Mouse (Mus musculus) midbrain, embryonic 12.5 days (tissue): Measurements from ENCODE around the gene Sipa1l3. TPM values are rescaled to one million over a fixed set of nuclear protein-coding genes. Genes with fewer than 3 reads are reported as not detected.
A peak's percentile ranks its signal among the peaks of the same experiment; 100 is the strongest.

Experiments
- ATAC-seq: fragments of 200-750 bp; cut with Nextera tagmentation; 2 replicates; pipeline ENCODE4 v1.8.0; 2017; ENCODE audit warnings: low read depth, moderate TSS enrichment, moderate library complexity; ENCODE audit not compliant: low FRiP score
- H3K27ac ChIP-seq: fragments of 300-500 bp; sonication (generic); replicated peaks from 2 replicates; pipeline ENCODE4 v1.5.1; 2016; ENCODE audit warnings: mild to moderate bottlenecking
- H3K27me3 ChIP-seq: fragments of 300-500 bp; sonication (generic); 2 replicates; pipeline ENCODE4 v1.6.1; 2016; ENCODE audit warnings: mild to moderate bottlenecking
- H3K36me3 ChIP-seq: fragments of 300-500 bp; sonication (generic); 2 replicates; pipeline ENCODE4 v1.6.1; 2016
- H3K4me1 ChIP-seq: fragments of 300-500 bp; sonication (generic); 2 replicates; pipeline ENCODE4 v1.6.1; 2016
- H3K4me2 ChIP-seq: fragments of 300-500 bp; sonication (generic); replicated peaks from 2 replicates; pipeline ENCODE4 v1.6.1; 2016; ENCODE audit warnings: mild to moderate bottlenecking, moderate library complexity
- H3K4me3 ChIP-seq: fragments of 300-500 bp; sonication (generic); 2 replicates; pipeline ENCODE4 v1.5.1; 2016; ENCODE audit warnings: mild to moderate bottlenecking
- H3K9ac ChIP-seq: fragments of 300-500 bp; sonication (generic); replicated peaks from 2 replicates; pipeline ENCODE4 v1.6.1; 2016; ENCODE audit warnings: mild to moderate bottlenecking, moderate library complexity
- H3K9me3 ChIP-seq: fragments of 300-500 bp; sonication (generic); 2 replicates; pipeline ENCODE4 v1.6.1; 2016; ENCODE audit warnings: mild to moderate bottlenecking
- WGBS: fragments of 180-500 bp; shearing (Covaris S2); methylation state at CpG from one replicate; pipeline ENCODE4 v1.1.7; 2016; 5-methylcytosine and 5-hydroxymethylcytosine counted together
- polyA plus RNA-seq: library from polyadenylated mRNA; unstranded; fragments of >200 nt; fragmentation: Nextera tagmentation; extraction: Ambion mirVana; gene quantifications from 2 replicates; pipeline ENCODE4 v1.2.1, GENCODE M21; 2016

The Sipa1l3 gene
- 14.0 and 14.6 TPM in 2 replicates for polyA plus RNA-seq

- H3K27ac ChIP-seq, result peak within 1 kb of the TSS; percentile 80
Measured at GRCm38 (mm10) chr7:29518421-29519210, at the start of gene Sipa1l3. Sipa1l3 (minus strand) TSS chr7:29518641.

GRCm38 (mm10) chr7:29563006-29563405 lies 44.6 kb upstream of the Sipa1l3 start:
- 95% methylated on average over 10 of the region's 10 CpGs for WGBS

More at GRCm38 (mm10) chr7:29518421-29519210, at the start of gene Sipa1l3:
- under 1% methylated on average over 85 of the region's 88 CpGs for WGBS
- Histone ChIP-seq H3K4me3 (peak within 1 kb of the TSS; percentile 79), H3K4me2 (peak within 1 kb of the TSS; percentile 89), H3K36me3 (no peaks in the 10 kb centered on the region), H3K27me3 (peaks cover 31% of the 10 kb centered on the region), H3K4me1 (peaks cover 20% of the 10 kb centered on the region), H3K9me3 (no peaks in the 10 kb centered on the region), H3K9ac (peak within 1 kb of the TSS; percentile 76)
- ATAC-seq, result peak; percentile 98

GRCm38 (mm10) chr7:29561046-29561445 lies 42.6 kb upstream of the Sipa1l3 start:
- no peak overlapping the region for H3K27ac ChIP-seq
- H3K4me2 ChIP-seq, result no peak overlapping the region
- no peak overlapping the region for H3K9ac ChIP-seq
- H3K27me3 ChIP-seq, result no peaks in the 10 kb centered on the region
- WGBS, result 86% methylated on average over 9 of the region's 9 CpGs
- no peak overlapping the region for H3K4me3 ChIP-seq
- no peaks in the 10 kb centered on the region for H3K4me1 ChIP-seq
- no peaks in the 10 kb centered on the region for H3K36me3 ChIP-seq
- H3K9me3 ChIP-seq, result no peaks in the 10 kb centered on the region
- ATAC-seq, result no peak

More at GRCm38 (mm10) chr7:29563006-29563405, 44.6 kb upstream of the Sipa1l3 start:
- H3K4me2 ChIP-seq, result no peak overlapping the region
- H3K9ac ChIP-seq, result no peak overlapping the region
- no peak for ATAC-seq
- H3K27ac ChIP-seq, result no peak overlapping the region
- no peaks in the 10 kb centered on the region for H3K27me3 ChIP-seq
- H3K36me3 ChIP-seq, result no peaks in the 10 kb centered on the region
- H3K9me3 ChIP-seq, result no peaks in the 10 kb centered on the region
- no peak overlapping the region for H3K4me3 ChIP-seq
- no peaks in the 10 kb centered on the region for H3K4me1 ChIP-seq

GRCm38 (mm10) chr7:29559290-29559689 lies 40.8 kb upstream of the Sipa1l3 start:
- Histone ChIP-seq H3K27ac (no peak overlapping the region), H3K9me3 (no peaks in the 10 kb centered on the region), H3K27me3 (no peaks in the 10 kb centered on the region), H3K4me1 (no peaks in the 10 kb centered on the region), H3K9ac (no peak overlapping the region), H3K4me3 (no peak overlapping the region), H3K4me2 (no peak overlapping the region), H3K36me3 (no peaks in the 10 kb centered on the region)
- 69% methylated on average over 4 of the region's 4 CpGs for WGBS
- ATAC-seq, result no peak

GRCm38 (mm10) chr7:29558744-29559143 lies 40.3 kb upstream of the Sipa1l3 start:
- Histone ChIP-seq H3K36me3 (no peaks in the 10 kb centered on the region), H3K9me3 (no peaks in the 10 kb centered on the region), H3K27me3 (no peaks in the 10 kb centered on the region), H3K4me1 (no peaks in the 10 kb centered on the region), H3K9ac (no peak overlapping the region), H3K4me2 (no peak overlapping the region), H3K27ac (no peak overlapping the region), H3K4me3 (no peak overlapping the region)
- WGBS, result 82% methylated on average over 1 of the region's 1 CpGs
- no peak for ATAC-seq

- H3K9ac ChIP-seq, result no peak overlapping the region
- H3K4me1 ChIP-seq, result no peaks in the 10 kb centered on the region
- H3K27me3 ChIP-seq, result no peaks in the 10 kb centered on the region
- no peak overlapping the region for H3K27ac ChIP-seq
- no peak overlapping the region for H3K4me2 ChIP-seq
- no peak overlapping the region for H3K4me3 ChIP-seq
- no peaks in the 10 kb centered on the region for H3K9me3 ChIP-seq
- WGBS, result 82% methylated on average over 4 of the region's 4 CpGs
- no peaks in the 10 kb centered on the region for H3K36me3 ChIP-seq
- ATAC-seq, result no peak
Measured at GRCm38 (mm10) chr7:29556283-29556682, 37.8 kb upstream of the Sipa1l3 start.

GRCm38 (mm10) chr7:29555521-29555920 lies 37.1 kb upstream of the Sipa1l3 start:
- Histone ChIP-seq H3K4me3 (no peak overlapping the region), H3K27ac (no peak overlapping the region), H3K9me3 (no peaks in the 10 kb centered on the region), H3K4me2 (no peak overlapping the region), H3K4me1 (no peaks in the 10 kb centered on the region), H3K9ac (no peak overlapping the region), H3K36me3 (no peaks in the 10 kb centered on the region), H3K27me3 (no peaks in the 10 kb centered on the region)
- WGBS, result 72% methylated on average over 5 of the region's 5 CpGs
- ATAC-seq, result no peak

- Histone ChIP-seq H3K9me3 (no peaks in the 10 kb centered on the region), H3K4me3 (no peak overlapping the region), H3K4me1 (no peaks in the 10 kb centered on the region), H3K36me3 (no peaks in the 10 kb centered on the region), H3K9ac (no peak overlapping the region), H3K27ac (no peak overlapping the region), H3K4me2 (no peak overlapping the region), H3K27me3 (no peaks in the 10 kb centered on the region)
- WGBS, result 88% methylated on average over 13 of the region's 13 CpGs
- no peak for ATAC-seq
Measured at GRCm38 (mm10) chr7:29555051-29555450, 36.6 kb upstream of the Sipa1l3 start.

GRCm38 (mm10) chr7:29550691-29551090 lies 32.2 kb upstream of the Sipa1l3 start:
- no peaks in the 10 kb centered on the region for H3K36me3 ChIP-seq
- ATAC-seq, result no peak
- H3K4me1 ChIP-seq, result no peaks in the 10 kb centered on the region
- no peaks in the 10 kb centered on the region for H3K9me3 ChIP-seq
- no peak overlapping the region for H3K27ac ChIP-seq
- no peak overlapping the region for H3K4me3 ChIP-seq
- no peaks in the 10 kb centered on the region for H3K27me3 ChIP-seq
- H3K4me2 ChIP-seq, result no peak overlapping the region
- WGBS, result 64% methylated on average over 3 of the region's 3 CpGs
- H3K9ac ChIP-seq, result no peak overlapping the region

GRCm38 (mm10) chr7:29541608-29542007 lies 23.2 kb upstream of the Sipa1l3 start:
- H3K36me3 ChIP-seq, result no peaks in the 10 kb centered on the region
- H3K9me3 ChIP-seq, result no peaks in the 10 kb centered on the region
- H3K4me2 ChIP-seq, result no peak overlapping the region
- ATAC-seq, result no peak
- 87% methylated on average over 4 of the region's 4 CpGs for WGBS
- H3K4me3 ChIP-seq, result no peak overlapping the region
- H3K27ac ChIP-seq, result no peak overlapping the region
- H3K4me1 ChIP-seq, result no peaks in the 10 kb centered on the region
- no peaks in the 10 kb centered on the region for H3K27me3 ChIP-seq
- no peak overlapping the region for H3K9ac ChIP-seq

GRCm38 (mm10) chr7:29541186-29541585 lies 22.7 kb upstream of the Sipa1l3 start:
- H3K9me3 ChIP-seq, result no peaks in the 10 kb centered on the region
- no peak overlapping the region for H3K4me3 ChIP-seq
- H3K36me3 ChIP-seq, result no peaks in the 10 kb centered on the region
- 86% methylated on average over 5 of the region's 5 CpGs for WGBS
- ATAC-seq, result no peak
- no peaks in the 10 kb centered on the region for H3K4me1 ChIP-seq
- H3K9ac ChIP-seq, result no peak overlapping the region
- no peak overlapping the region for H3K27ac ChIP-seq
- no peaks in the 10 kb centered on the region for H3K27me3 ChIP-seq
- no peak overlapping the region for H3K4me2 ChIP-seq

GRCm38 (mm10) chr7:29540631-29541030 lies 22.2 kb upstream of the Sipa1l3 start:
- H3K36me3 ChIP-seq, result no peaks in the 10 kb centered on the region
- no peak overlapping the region for H3K27ac ChIP-seq
- H3K9ac ChIP-seq, result no peak overlapping the region
- no peak for ATAC-seq
- WGBS, result 92% methylated on average over 7 of the region's 7 CpGs
- H3K4me3 ChIP-seq, result no peak overlapping the region
- H3K27me3 ChIP-seq, result no peaks in the 10 kb centered on the region
- no peaks in the 10 kb centered on the region for H3K4me1 ChIP-seq
- H3K4me2 ChIP-seq, result no peak overlapping the region
- no peaks in the 10 kb centered on the region for H3K9me3 ChIP-seq
